Mouse (Mus musculus): ENCODE results near the gene Plxna3.

Gene Plxna3

GRCm38 (mm10) chrX:74368209-74368909 lies 39.5 kb downstream of the Plxna3 start:
- peak; percentile 69 to 76 for DNase-seq

- peak; percentile 91 to 94 for DNase-seq
Observed at GRCm38 (mm10) chrX:74372888-74373549, 44.2 kb downstream of the Plxna3 start, which contains the start of the genes Ubl4a and Slc10a3. Gene Ubl4a, minus strand, starts transcription at chrX:74373218. Gene Slc10a3, minus strand, starts transcription at chrX:74373349.

DNA sequence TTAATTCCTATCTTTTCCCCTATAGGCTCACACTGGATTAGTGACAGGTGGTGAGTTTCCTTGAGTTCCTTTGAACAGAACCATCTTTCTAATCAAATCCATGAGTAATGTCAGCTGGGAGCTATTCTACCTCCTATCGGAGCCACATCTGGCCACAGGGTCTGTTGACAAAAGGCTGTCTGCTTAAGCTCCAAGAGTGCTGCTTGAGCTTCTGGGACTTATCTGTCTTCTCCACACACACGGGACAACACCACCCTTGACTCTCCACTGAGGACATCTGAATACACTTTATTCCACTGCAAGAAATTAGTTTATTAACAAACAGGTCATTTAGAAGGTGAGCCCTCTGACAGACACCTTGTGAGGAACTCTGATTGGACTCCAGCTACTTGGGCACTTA lies 55.6 kb downstream of the Plxna3 start:
- DNase-seq, result no peak

GRCm38 (mm10) chrX:74388153-74388552 lies 59.3 kb downstream of the Plxna3 start:
- no peak for DNase-seq

DNA sequence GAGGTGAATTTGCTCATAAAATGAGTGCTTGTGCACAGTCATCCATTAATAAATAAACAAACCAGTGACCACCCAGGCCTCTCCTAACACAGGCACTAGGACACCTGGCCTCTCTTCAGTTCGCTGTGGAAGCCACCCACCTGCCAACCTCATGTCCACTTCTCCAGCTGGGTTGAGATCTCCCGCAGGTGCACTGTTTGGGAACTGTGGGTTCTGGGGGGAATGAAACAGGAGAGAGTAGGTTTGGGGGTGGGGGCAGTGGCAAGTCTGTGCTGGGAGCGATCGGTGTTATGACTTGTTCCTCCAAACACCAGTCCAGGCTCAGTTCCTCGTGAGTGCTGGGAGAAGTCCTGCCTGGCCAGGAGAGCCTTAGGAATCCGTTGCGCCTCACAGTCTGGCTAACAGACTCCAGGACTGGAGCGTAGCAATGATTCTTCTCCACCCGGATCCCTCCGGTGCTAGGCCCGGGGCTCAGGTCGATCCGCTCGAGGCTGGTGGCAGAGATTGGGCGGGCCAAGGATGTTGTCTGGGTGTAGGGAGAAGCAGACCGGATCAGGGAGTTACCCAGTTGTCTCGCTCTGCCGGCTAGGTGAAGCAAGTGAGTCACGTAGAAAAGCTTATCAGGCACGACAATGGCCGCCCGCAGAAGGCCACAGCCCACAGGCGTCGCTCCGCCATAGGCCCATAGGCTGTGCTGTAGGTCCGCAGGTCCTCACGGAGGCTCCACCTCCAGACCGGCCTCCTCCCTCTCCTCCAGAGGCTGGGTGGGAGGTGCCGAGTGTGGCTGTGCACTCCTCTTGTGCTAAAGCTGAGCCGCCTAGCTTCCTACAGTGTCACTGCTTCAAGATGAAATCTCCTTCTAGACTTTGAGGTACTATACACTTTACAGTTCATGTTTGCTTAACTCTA lies 63.9 kb downstream of the Plxna3 start, which contains the start of the genes Fam3a and Ikbkg:
Gene Fam3a (minus strand): TSS at position 738 of the 909 bp plus-strand sequence.
Gene Ikbkg (plus strand): TSS at position 756 of the 909 bp plus-strand sequence.
- DNase-seq, result peak; percentile 81 to 86
